Mouse (Mus musculus) right cerebral cortex, adult 18-20 months (tissue): Measurements from ENCODE around the gene Nfxl1.
"Not testable (repeated sequence)": the region's sequence is repeated elsewhere in the genome, so short reads cannot be mapped to it uniquely, and the experiment has no call there.

Experiments
- DNase-seq: peaks from one replicate; pipeline ENCODE4 v3.0.0; 2022; ENCODE audit warnings: mixed read lengths

Nfxl1 gene

DNA sequence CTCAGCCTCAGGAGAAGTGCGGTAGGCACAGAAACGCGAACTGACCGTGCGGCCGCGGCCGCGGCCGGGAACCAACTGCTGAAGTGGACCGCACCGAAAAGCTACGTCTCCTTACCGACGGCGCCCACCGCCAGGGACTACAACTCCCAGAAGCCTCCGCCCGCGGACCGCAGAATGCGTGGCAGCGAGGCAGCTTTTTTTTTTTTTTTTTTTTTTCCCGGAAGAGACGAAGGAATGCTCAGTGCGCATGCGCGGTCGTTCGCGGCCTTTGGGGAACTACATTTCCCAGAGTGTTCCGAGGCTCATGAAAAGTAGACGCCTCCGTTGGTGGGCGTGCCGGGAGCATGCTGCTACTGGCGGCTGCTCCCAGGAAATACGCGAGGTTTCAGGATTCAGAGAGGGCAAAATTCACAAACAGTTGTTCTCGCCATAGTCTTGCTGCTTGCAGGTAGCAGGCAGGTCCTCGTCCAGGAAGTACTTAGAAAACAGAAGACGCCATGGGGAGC is at the start of gene Nfxl1:
TSS of gene Nfxl1 (minus strand) at position 141 of the 506 bp plus-strand sequence.
- DNase-seq: peak; percentile 98

- no peak for DNase-seq
These were observed 43.7 kb upstream of the Nfxl1 start for GRCm38 (mm10) chr5:72603138-72603537.

DNA sequence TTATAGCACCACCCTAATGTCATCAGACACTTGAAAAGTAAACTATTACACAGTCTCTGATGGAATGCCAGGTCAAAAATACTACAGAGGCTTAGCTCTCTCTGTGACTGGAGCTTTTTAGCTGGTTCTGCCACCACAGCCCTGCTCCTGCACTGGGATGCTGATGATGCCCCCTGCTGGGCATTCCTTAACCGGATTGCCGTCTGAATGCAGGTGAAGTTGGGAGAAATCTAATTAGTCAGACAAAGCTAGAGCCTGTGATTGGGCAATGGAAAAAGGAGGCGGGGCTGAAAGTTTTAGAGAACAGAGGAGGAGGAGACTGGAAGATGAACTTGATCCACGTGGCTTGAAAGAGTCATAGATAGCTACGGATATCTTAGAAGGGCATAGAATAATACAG is 41.5 kb upstream of the Nfxl1 start:
- peak; percentile 15 for DNase-seq

DNA sequence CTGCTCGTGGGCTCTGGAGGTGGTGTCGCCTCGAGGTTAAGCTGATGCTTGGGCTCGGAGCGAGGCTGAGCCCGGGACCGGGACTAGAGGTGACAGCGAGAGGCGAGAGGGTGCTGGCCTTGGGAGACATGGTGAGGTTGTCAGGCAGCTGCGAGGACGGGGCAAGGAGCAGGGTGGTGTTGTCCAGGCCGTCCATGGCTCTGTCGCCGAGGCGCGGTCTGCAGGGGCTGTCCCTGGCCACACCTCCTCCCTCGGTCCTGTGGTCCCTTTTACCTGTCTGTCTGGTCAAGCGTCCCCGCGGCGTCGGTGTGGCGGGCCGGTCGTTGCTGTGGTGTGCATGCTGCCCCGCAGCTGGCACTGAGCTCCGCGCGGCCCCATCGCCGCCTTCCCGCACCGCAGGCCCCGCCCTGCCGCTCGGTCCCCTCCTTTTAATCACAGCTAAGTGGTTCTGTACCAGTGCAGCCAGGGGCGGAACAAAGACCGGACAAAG is 27.8 kb upstream of the Nfxl1 start, which contains the start of gene Gm5868:
TSS of gene Gm5868 (minus strand) at position 360 of the 490 bp plus-strand sequence.
- no peak for DNase-seq

- DNase-seq: not testable (repeated sequence)
These were observed 27.2 kb upstream of the Nfxl1 start for GRCm38 (mm10) chr5:72586667-72587191.

DNA sequence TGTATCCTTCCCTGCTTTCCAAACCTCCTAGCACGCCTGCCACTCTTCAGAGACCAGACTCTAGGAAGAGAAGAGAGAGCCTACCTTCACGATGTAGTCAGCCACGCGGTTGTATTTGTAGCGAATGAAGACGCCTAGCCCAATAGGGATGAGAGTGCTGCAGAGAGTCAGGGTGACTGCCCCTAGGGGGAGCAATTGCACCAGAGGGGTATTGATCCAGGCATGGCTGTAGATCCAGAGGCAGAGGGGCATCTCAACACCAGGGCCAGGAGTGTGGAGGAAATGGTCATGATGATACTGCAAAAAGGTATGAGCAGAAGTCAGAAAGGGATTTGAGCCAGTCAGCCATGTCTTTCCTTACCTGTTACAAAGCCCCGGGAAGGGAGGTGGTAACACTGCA is 26.6 kb upstream of the Nfxl1 start:
- DNase-seq: not testable (repeated sequence)

DNA sequence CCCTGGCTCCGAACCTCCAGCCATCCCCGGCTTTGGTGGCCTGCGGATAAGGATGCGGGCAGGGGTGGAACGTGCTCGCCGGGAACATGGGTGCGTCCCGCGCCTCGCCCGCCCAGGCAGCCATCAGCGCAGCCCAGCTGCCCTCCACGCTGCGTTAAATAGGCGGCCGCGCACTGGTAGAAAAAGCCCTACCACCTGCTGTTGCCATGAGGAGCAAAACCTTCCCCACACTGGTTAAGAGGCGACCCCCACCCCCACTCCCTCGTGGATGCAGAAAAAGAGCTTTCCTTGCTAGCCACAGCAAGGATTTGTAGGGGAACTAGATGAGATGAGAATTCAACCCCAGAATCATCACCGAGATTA is 21.5 kb upstream of the Nfxl1 start, which contains the start of gene Zar1:
TSS of gene Zar1 (minus strand) at position 285 of the 363 bp plus-strand sequence.
- DNase-seq: not testable (repeated sequence)

- DNase-seq: not testable (repeated sequence)
These were observed 20.8 kb upstream of the Nfxl1 start for GRCm38 (mm10) chr5:72580088-72580969.

DNA sequence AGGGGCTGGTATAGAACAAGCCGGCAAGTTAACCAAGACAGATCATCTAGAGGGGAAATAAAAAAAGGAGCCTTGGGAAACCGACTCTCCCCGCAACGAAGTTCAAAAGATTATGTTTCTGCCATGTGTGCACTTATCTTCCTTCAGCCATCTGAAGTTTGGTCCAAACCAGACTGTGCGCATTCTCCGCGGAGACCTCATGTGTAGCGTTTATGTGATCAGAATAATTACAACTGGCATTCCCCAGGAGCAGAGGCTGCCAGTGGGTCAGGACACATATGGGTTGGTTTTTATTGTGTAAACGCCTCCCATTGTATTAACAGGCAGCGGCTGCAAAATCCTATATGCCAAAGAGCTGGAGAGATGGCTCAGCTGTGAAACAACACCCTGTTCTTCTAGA is 20.1 kb upstream of the Nfxl1 start:
- not testable (repeated sequence) for DNase-seq

- no peak for DNase-seq
These were observed 6.1 kb upstream of the Nfxl1 start for GRCm38 (mm10) chr5:72565621-72566020.

- not testable (repeated sequence) for DNase-seq
These were observed 3.7 kb upstream of the Nfxl1 start for GRCm38 (mm10) chr5:72563183-72563582.

- no peak for DNase-seq
These were observed 1.6 kb upstream of the Nfxl1 start for GRCm38 (mm10) chr5:72560976-72561628.

- no peak for DNase-seq
These were observed 563 bp downstream of the Nfxl1 start for GRCm38 (mm10) chr5:72558716-72559526.

DNA sequence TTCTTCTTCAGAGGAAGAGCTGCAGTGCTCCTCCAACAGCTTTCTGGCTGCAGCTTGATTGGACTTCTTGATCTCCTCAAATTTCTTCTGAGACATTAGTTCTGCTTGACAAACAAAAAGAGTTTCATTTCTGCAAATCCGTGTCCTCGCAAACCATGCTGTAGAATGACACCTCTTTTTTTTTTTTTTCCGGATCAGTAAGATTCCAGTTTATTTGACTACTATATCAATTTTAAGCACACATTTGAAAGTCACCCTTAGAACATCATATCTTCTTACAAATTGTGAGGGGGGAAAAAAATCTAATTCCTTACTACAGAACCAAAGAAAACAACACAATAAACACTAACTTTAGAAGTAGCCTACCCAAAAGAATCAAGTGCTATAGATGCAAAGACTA is 3.2 kb downstream of the Nfxl1 start:
- no peak for DNase-seq

DNA sequence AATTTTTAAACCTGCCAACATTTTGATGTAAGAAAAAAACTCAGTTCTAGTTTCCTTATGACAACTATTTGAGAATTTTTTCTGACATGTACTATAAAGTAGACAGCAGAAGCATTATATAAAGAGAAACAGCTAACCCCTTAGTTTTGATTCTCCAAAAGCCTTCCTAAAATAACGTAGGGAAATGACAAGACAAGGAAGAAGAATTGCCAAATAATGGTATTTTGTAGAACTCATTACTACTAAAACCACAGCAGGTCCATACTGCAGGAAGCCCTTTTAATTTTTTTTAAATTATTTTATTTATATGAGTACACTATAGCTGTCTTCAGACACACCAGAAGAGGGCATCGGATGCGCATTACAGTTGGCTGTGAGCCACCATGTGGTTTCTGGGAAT is 8.3 kb downstream of the Nfxl1 start:
- no peak for DNase-seq

DNA sequence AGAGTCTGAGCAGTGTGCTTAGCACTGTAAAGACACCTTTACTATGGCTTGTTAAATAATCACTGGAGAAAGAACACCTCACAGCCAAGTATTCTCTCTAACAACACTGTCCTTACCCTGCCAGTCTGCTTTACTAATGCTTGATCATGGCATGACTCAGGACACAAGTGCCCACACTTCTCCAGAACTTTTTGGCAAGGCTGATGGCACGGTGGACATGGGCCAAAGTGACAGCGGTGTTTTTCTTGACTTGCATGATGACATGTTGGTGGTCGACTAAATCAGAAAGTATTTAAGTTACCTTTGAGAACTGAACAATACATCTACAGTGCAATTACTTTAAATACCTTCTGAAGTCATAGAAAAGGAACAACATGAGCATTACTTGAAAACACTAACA is 30.6 kb downstream of the Nfxl1 start:
- no peak for DNase-seq

GRCm38 (mm10) chr5:72513808-72514207 is 45.7 kb downstream of the Nfxl1 start:
- no peak for DNase-seq

DNA sequence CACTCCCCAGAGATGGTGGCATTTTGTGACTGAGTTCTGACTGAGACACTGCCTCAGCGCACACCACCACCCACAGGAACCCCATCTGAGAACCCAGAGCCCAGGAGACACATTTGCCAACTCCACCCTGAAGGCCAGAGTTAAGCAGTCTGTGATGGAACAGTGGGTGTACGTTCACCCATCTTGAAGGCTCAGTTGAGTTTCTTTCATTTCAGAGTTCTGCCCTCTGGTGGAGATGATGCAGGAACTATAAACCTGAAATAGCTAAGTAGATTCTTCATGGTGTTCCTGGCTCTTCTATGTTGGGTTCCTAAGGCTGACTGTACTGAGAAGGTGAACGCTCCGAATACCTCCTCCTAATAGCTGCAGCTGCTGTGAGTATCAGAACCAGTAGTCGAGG is 53.7 kb downstream of the Nfxl1 start:
- DNase-seq: peak; percentile 10

- DNase-seq: no peak
These were observed 55.7 kb downstream of the Nfxl1 start, which contains the start of gene Corin for GRCm38 (mm10) chr5:72503531-72504523. Corin (minus strand) TSS chr5:72504473.

DNA sequence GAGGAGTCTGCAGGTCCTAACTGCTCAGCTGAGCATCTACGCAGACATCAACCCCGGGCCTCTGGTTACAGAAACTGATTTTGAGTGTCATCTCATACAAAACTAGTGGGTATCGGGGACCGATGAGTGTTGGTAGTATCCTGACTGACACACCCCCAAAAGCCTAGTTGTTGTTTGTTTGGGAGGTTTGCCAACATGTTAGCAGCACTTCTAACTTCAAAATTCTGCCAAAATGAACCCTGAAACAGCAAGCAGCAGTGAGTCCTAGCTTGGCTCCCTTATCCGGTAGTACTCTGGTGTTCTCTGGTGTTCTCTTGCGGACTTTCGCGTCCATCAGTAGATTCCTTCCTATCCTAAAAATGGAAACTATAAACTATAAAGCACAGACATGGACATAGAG is 56.7 kb downstream of the Nfxl1 start:
- no peak for DNase-seq

DNA sequence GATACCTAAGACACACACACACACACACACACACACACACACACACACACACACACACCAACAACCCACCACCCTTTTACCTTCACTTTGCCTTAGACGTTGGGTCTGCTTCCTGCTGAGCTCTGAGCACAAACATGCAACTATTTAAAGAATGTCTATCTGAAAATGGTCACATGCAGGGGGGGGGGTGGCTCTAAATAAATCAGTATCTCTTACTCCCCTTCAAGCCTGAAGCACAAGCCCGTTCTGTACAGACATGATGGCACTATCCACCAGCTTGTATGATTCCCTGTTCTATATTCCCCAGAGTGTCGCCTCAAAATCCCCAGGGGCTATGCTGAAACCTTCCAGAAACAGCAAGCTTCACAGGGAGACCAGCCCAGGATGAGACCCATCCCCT is 57.7 kb downstream of the Nfxl1 start:
- no peak for DNase-seq
